In the genomic region with DNA sequence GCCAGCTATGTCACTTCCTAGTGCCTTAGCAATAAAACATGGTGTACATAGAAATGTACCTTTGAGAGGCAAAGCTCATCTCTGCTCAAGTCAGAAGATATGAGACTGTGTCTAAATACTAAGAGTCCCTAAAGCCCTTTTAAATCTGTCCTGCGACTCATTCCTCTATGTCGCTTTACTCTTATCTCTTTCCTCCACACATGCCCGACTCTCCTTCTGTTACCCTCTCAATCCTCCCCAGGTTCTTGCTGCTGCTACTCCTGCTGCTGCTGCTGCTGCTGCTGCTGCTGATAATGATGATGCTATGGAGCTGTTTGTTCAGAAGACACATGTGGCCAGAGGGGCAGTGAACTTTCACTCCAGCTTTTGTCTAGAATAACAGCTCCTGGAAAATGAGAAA, we compare ENCODE assay signal across 27 mouse cellular contexts. TPM values are rescaled to one million over a fixed set of nuclear protein-coding genes. Genes with fewer than 3 reads are reported as not detected.
"Had no signal": no experiment of that assay in that cellular context is flagged by ENCODE, and none has a peak within 500 bp of the region (broad histone marks: within the 10 kb centered on the region; RNA-seq: fewer than 3 reads in every experiment).

No protein-coding gene starts in this region.

- H3K9me3 ChIP-seq: embryonic facial prominence, embryonic 10.5 days; embryonic facial prominence, embryonic 12.5 days; embryonic facial prominence, embryonic 13.5 days; embryonic facial prominence, embryonic 15.5 days; forebrain, embryonic 10.5 days; forebrain, embryonic 12.5 days; forebrain, embryonic 13.5 days; forebrain, embryonic 15.5 days; heart, embryonic 10.5 days had no signal

- H3K36me3 ChIP-seq: embryonic facial prominence, embryonic 10.5 days; forebrain, embryonic 10.5 days; forebrain, embryonic 12.5 days; forebrain, embryonic 15.5 days; heart, embryonic 10.5 days had no signal

- ATAC-seq: forebrain, embryonic 13.5 days; forebrain, embryonic 14.5 days; forebrain, embryonic 15.5 days; forebrain, embryonic 16.5 days; forebrain, postnatal 0 days had no signal

- DNase-seq: cerebellum, adult 9-11 months; cerebellum, postnatal 10 days; cerebellum, postnatal 14 days; cerebellum, postnatal 25 days; cerebellum, postnatal 36 days; embryo, embryonic 11 days; forebrain, postnatal 0 days; gastrocnemius, adult 2 months; gastrocnemius, postnatal 14 days; gastrocnemius, postnatal 25 days; gastrocnemius, postnatal 36 days; heart, adult 18-20 months; heart, adult 2 months had no signal

- H3K4me1 ChIP-seq: embryonic facial prominence, embryonic 10.5 days; embryonic facial prominence, embryonic 12.5 days; embryonic facial prominence, embryonic 13.5 days; embryonic facial prominence, embryonic 15.5 days; forebrain, embryonic 15.5 days had no signal

- H3K4me3 ChIP-seq: embryonic facial prominence, embryonic 10.5 days; embryonic facial prominence, embryonic 12.5 days; embryonic facial prominence, embryonic 13.5 days; embryonic facial prominence, embryonic 15.5 days; erythroblast, embryonic 14.5 days; forebrain, embryonic 10.5 days; forebrain, embryonic 12.5 days; forebrain, embryonic 13.5 days; forebrain, embryonic 15.5 days; gastrocnemius, adult 2 months; heart, adult 2 months; heart, embryonic 10.5 days had no signal

- H3K27me3 ChIP-seq: embryonic facial prominence, embryonic 12.5 days; embryonic facial prominence, embryonic 13.5 days; embryonic facial prominence, embryonic 15.5 days; forebrain, embryonic 12.5 days; forebrain, embryonic 13.5 days; forebrain, embryonic 15.5 days had no signal

RNA-seq across cellular contexts. Expression of gene Col12a1, which starts 31.4 kb away (rescaled TPM):
- total RNA-seq: common myeloid progenitor, adult 5-6 weeks; granulocyte monocyte progenitor cell, adult 5-6 weeks had no signal
- polyA plus RNA-seq: erythroblast, embryonic 14.5 days had no signal
